Comparison of ENCODE assay signal across 9 mouse cellular contexts in the genomic region with DNA sequence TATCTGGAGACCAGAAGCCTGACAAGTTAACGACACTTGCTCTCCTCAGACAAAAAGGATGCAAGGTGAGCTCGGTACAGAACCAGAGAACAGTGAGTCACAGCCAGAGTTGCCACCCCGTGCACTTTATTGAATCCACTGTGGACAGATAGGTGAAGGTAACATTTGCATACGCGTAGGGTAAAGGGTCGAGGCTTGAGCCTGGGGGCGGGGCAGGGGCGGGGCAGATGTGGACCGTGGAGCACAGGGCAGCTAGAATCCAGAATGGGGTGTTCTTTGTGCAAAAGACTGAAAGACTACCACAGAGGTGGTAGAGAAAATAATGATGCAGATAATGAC. TPM values are rescaled to one million over a fixed set of nuclear protein-coding genes. Genes with fewer than 3 reads are reported as not detected.
DNase-seq lines count a peak whose midpoint lies in the region; ATAC-seq and TF ChIP-seq lines count a peak whose summit lies in the region.
"Had no signal": no experiment of that assay in that cellular context is flagged by ENCODE, and none has a peak within 500 bp of the region (broad histone marks: within the 10 kb centered on the region; RNA-seq: fewer than 3 reads in every experiment).

No protein-coding gene starts in this region.

- peak overlapping the region; percentile 95 for H3K27ac ChIP-seq in heart, adult 2 months
- peak overlapping the region; percentile 96 for H3K27ac ChIP-seq in embryonic facial prominence, embryonic 12.5 days
- H3K27ac ChIP-seq in kidney, embryonic 15.5 days: peak overlapping the region; percentile 94
- H3K27ac ChIP-seq in midbrain, postnatal 0 days (ENCODE audit: low read depth, low read length): no peak overlapping the region

- 0 out of 2 replicates have a peak, but pooled peaks cover 2% of the 10 kb centered on the region for H3K79me2 ChIP-seq in heart, adult 2 months (replicated peaks; ENCODE audit: control insufficient read depth, insufficient read depth, low read length)

- DNase-seq in heart, adult 2 months: peak in 1 of 2 experiments; percentile 46
- no peak for DNase-seq in heart, postnatal 25 days (ENCODE audit: low spot score)
- DNase-seq in midbrain, postnatal 0 days (ENCODE audit: low spot score): no peak
- DNase-seq in urinary bladder, postnatal 4 days (ENCODE audit: low spot score in 2 of 2): no peak
- no peak for DNase-seq in spleen, postnatal 10 days (ENCODE audit: low spot score in 2 of 2)
- no peak for DNase-seq in left cerebral cortex, postnatal 25 days (ENCODE audit: low spot score in 2 of 2)

- peaks cover 3% of the 10 kb centered on the region; the same call in 1 of the 2 replicates for H3K36me3 ChIP-seq in heart, adult 2 months (ENCODE audit: control insufficient read depth, insufficient read depth, low read length)
- H3K36me3 ChIP-seq in embryonic facial prominence, embryonic 12.5 days: peaks cover 15% of the 10 kb centered on the region
- peaks cover 13% of the 10 kb centered on the region; the same call in 1 of the 2 replicates for H3K36me3 ChIP-seq in kidney, embryonic 15.5 days
- H3K36me3 ChIP-seq in midbrain, postnatal 0 days (ENCODE audit: insufficient read depth, low read length): no peaks in the 10 kb centered on the region

- no peaks in the 10 kb centered on the region for H3K27me3 ChIP-seq in heart, adult 2 months (ENCODE audit: control insufficient read depth, insufficient read depth, low read length)
- H3K27me3 ChIP-seq in embryonic facial prominence, embryonic 12.5 days: no peaks in the 10 kb centered on the region
- no peaks in the 10 kb centered on the region for H3K27me3 ChIP-seq in kidney, embryonic 15.5 days
- H3K27me3 ChIP-seq in midbrain, postnatal 0 days (ENCODE audit: insufficient read depth, low read length): no peaks in the 10 kb centered on the region

- TF ChIP-seq POLR2A in heart, adult 2 months (IDR thresholded peaks at IDR 0.05; ENCODE audit: insufficient read depth, low read depth, low read length): no peak

- intact Hi-C loops in heart, adult 2 months (cut with DNase I): loop anchor here (5.0 kb wide), 1 partner anchor 47 kb away; no protein-coding TSS in a partner anchor
- intact Hi-C loops in heart, postnatal 25 days (cut with DNase I): loop anchor here (5.0 kb wide), 1 partner anchor 218 kb away; a partner anchor contains a TSS
- intact Hi-C loops in left cerebral cortex, postnatal 25 days (cut with DNase I): loop anchor here (5.0 kb wide), 1 partner anchor 53 kb away; no protein-coding TSS in a partner anchor

- 17% methylated on average over 9 of the region's 9 CpGs for WGBS in heart, adult 2 months
- WGBS in embryonic facial prominence, embryonic 12.5 days: 8% methylated on average over 9 of the region's 9 CpGs
- WGBS in kidney, embryonic 15.5 days: 2% methylated on average over 9 of the region's 9 CpGs
- 11% methylated on average over 9 of the region's 9 CpGs for WGBS in midbrain, postnatal 0 days

- no peak for ATAC-seq in embryonic facial prominence, embryonic 12.5 days (ENCODE audit: insufficient number of reproducible peaks, insufficient read depth, low FRiP score, low TSS enrichment)
- 0 out of 2 replicates have a peak, but pooled peaks have one; percentile 23 for ATAC-seq in kidney, embryonic 15.5 days (replicated peaks; ENCODE audit: low FRiP score)
- no peak for ATAC-seq in midbrain, postnatal 0 days (ENCODE audit: low FRiP score)

- H3K4me1 ChIP-seq in heart, adult 2 months (ENCODE audit: control insufficient read depth, insufficient read depth, low read length): peaks cover 39% of the 10 kb centered on the region
- H3K4me1 ChIP-seq in embryonic facial prominence, embryonic 12.5 days: peaks cover 53% of the 10 kb centered on the region
- H3K4me1 ChIP-seq in kidney, embryonic 15.5 days: peaks cover 76% of the 10 kb centered on the region
- H3K4me1 ChIP-seq in midbrain, postnatal 0 days (ENCODE audit: insufficient read depth, low read length): no peaks in the 10 kb centered on the region

- peak overlapping the region; percentile 67 for H3K9ac ChIP-seq in heart, adult 2 months (ENCODE audit: low read depth, low read length)
- H3K9ac ChIP-seq in embryonic facial prominence, embryonic 12.5 days: peak overlapping the region; percentile 78
- H3K9ac ChIP-seq in kidney, embryonic 15.5 days: peak overlapping the region; percentile 70
- no peak overlapping the region for H3K9ac ChIP-seq in midbrain, postnatal 0 days (replicated peaks; ENCODE audit: low read length, poor library complexity, severe bottlenecking)

- no peak for TF ChIP-seq CTCF in heart, adult 2 months (IDR thresholded peaks at IDR 0.05)
- TF ChIP-seq CTCF in midbrain, postnatal 0 days (IDR thresholded peaks at IDR 0.05): no peak

- H3K9me3 ChIP-seq in embryonic facial prominence, embryonic 12.5 days: no peaks in the 10 kb centered on the region
- H3K9me3 ChIP-seq in kidney, embryonic 15.5 days (replicated peaks): no peaks in the 10 kb centered on the region
- H3K9me3 ChIP-seq in midbrain, postnatal 0 days (ENCODE audit: low read length): no peaks in the 10 kb centered on the region

- peak overlapping the region; percentile 87 for H3K4me2 ChIP-seq in embryonic facial prominence, embryonic 12.5 days (replicated peaks)
- H3K4me2 ChIP-seq in kidney, embryonic 15.5 days: peak overlapping the region; percentile 88
- peak overlapping the region; percentile 46 for H3K4me2 ChIP-seq in midbrain, postnatal 0 days (ENCODE audit: low read depth, low read length, poor library complexity, severe bottlenecking)

- TF ChIP-seq EP300 in heart, adult 2 months (IDR thresholded peaks at IDR 0.05; ENCODE audit: insufficient read depth, low read depth, low read length): no peak

- H3K4me3 ChIP-seq in heart, adult 2 months: peak overlapping the region; percentile 69
- peak overlapping the region; percentile 66 for H3K4me3 ChIP-seq in embryonic facial prominence, embryonic 12.5 days
- H3K4me3 ChIP-seq in kidney, embryonic 15.5 days (replicated peaks): peak overlapping the region; percentile 59
- H3K4me3 ChIP-seq in midbrain, postnatal 0 days (ENCODE audit: low read depth, low read length): peak overlapping the region; percentile 31

RNA-seq across cellular contexts. Expression of a gene that starts 1.0 kb away (rescaled TPM):
- not detected for total RNA-seq in heart, adult 2 months (2021)
- not detected in 2 replicates for polyA plus RNA-seq in heart, adult 2 months (2012; rRNA removed)
- total RNA-seq in heart, postnatal 25 days (2021): not detected
- 0.65 TPM in 1 of 2 replicates, not detected in the other for polyA plus RNA-seq in embryonic facial prominence, embryonic 12.5 days (2016; fragmentation: Nextera tagmentation; extraction: Ambion mirVana)
- 0.39 TPM in 1 of 2 replicates, not detected in the other for polyA plus RNA-seq in kidney, embryonic 15.5 days (2015; fragmentation: Nextera tagmentation; extraction: Ambion mirVana)
- total RNA-seq in midbrain, postnatal 0 days (2014; rRNA removed): not detected in 2 replicates
- polyA plus RNA-seq in midbrain, postnatal 0 days (2015; fragmentation: Nextera tagmentation; extraction: Ambion mirVana): 0.81 TPM in 1 of 2 replicates, not detected in the other
- not detected for total RNA-seq in left cerebral cortex, postnatal 25 days (2021)
- polyA plus RNA-seq: large intestine, adult 2 months had no signal

RNA-seq across cellular contexts. Expression of a gene that starts 1.1 kb away (rescaled TPM):
- total RNA-seq in heart, adult 2 months (2021): 100 to 1,000 TPM; 107 to 113 TPM
- 368 and 425 TPM in 2 replicates for polyA plus RNA-seq in heart, adult 2 months (2012; rRNA removed)
- 100 to 1,000 TPM in 1 of 2 experiments, 10 to 100 TPM in 1; 96.7 to 116 TPM for total RNA-seq in heart, postnatal 25 days (2021)
- polyA plus RNA-seq in embryonic facial prominence, embryonic 12.5 days (2016; fragmentation: Nextera tagmentation; extraction: Ambion mirVana): 864 and 899 TPM in 2 replicates
- polyA plus RNA-seq in kidney, embryonic 15.5 days (2015; fragmentation: Nextera tagmentation; extraction: Ambion mirVana): 897 and 954 TPM in 2 replicates
- 66.6 and 79.1 TPM in 2 replicates for total RNA-seq in midbrain, postnatal 0 days (2014; rRNA removed)
- 200 and 218 TPM in 2 replicates for polyA plus RNA-seq in midbrain, postnatal 0 days (2015; fragmentation: Nextera tagmentation; extraction: Ambion mirVana)
- 10 to 100 TPM; 11.7 to 15.7 TPM for total RNA-seq in left cerebral cortex, postnatal 25 days (2021)

RNA-seq across cellular contexts. Expression of a gene that starts 4.6 kb away (rescaled TPM):
- under 1 TPM; 0.32 to 0.34 TPM for total RNA-seq in heart, adult 2 months (2021)
- polyA plus RNA-seq in heart, adult 2 months (2012; rRNA removed): 1.1 and 2.0 TPM in 2 replicates
- under 1 TPM; 0.47 to 0.59 TPM for total RNA-seq in heart, postnatal 25 days (2021)
- polyA plus RNA-seq in embryonic facial prominence, embryonic 12.5 days (2016; fragmentation: Nextera tagmentation; extraction: Ambion mirVana): 4.2 and 4.5 TPM in 2 replicates
- 4.3 and 21.7 TPM in 2 replicates for polyA plus RNA-seq in kidney, embryonic 15.5 days (2015; fragmentation: Nextera tagmentation; extraction: Ambion mirVana)
- 0.99 TPM in 1 of 2 replicates, not detected in the other for total RNA-seq in midbrain, postnatal 0 days (2014; rRNA removed)
- 0.63 TPM in 1 of 2 replicates, not detected in the other for polyA plus RNA-seq in midbrain, postnatal 0 days (2015; fragmentation: Nextera tagmentation; extraction: Ambion mirVana)
- total RNA-seq in left cerebral cortex, postnatal 25 days (2021): not detected

RNA-seq across cellular contexts. Expression of a gene that starts 12.3 kb away (rescaled TPM):
- total RNA-seq in heart, adult 2 months (2021): 1 to 10 TPM; 6.1 to 7.7 TPM
- polyA plus RNA-seq in heart, adult 2 months (2012; rRNA removed): 16.1 and 52.2 TPM in 2 replicates
- 1 to 10 TPM; 1.6 to 2.8 TPM for total RNA-seq in heart, postnatal 25 days (2021)
- 35.5 and 37.6 TPM in 2 replicates for polyA plus RNA-seq in embryonic facial prominence, embryonic 12.5 days (2016; fragmentation: Nextera tagmentation; extraction: Ambion mirVana)
- polyA plus RNA-seq in kidney, embryonic 15.5 days (2015; fragmentation: Nextera tagmentation; extraction: Ambion mirVana): 55.2 and 59.7 TPM in 2 replicates
- 9.7 and 16.3 TPM in 2 replicates for total RNA-seq in midbrain, postnatal 0 days (2014; rRNA removed)
- 14.6 and 21.2 TPM in 2 replicates for polyA plus RNA-seq in midbrain, postnatal 0 days (2015; fragmentation: Nextera tagmentation; extraction: Ambion mirVana)
- 1 to 10 TPM; 1.7 to 2.9 TPM for total RNA-seq in left cerebral cortex, postnatal 25 days (2021)

RNA-seq across cellular contexts. Expression of a gene that starts 13.5 kb away (rescaled TPM):
- 1 to 10 TPM; 4.0 to 5.8 TPM for total RNA-seq in heart, adult 2 months (2021)
- polyA plus RNA-seq in heart, adult 2 months (2012; rRNA removed): 13.0 and 14.1 TPM in 2 replicates
- total RNA-seq in heart, postnatal 25 days (2021): 1 to 10 TPM; 4.6 to 5.2 TPM
- polyA plus RNA-seq in embryonic facial prominence, embryonic 12.5 days (2016; fragmentation: Nextera tagmentation; extraction: Ambion mirVana): 23.0 and 24.4 TPM in 2 replicates
- polyA plus RNA-seq in kidney, embryonic 15.5 days (2015; fragmentation: Nextera tagmentation; extraction: Ambion mirVana): 19.5 and 23.5 TPM in 2 replicates
- 7.8 and 10.5 TPM in 2 replicates for total RNA-seq in midbrain, postnatal 0 days (2014; rRNA removed)
- 4.3 and 4.4 TPM in 2 replicates for polyA plus RNA-seq in midbrain, postnatal 0 days (2015; fragmentation: Nextera tagmentation; extraction: Ambion mirVana)
- total RNA-seq in left cerebral cortex, postnatal 25 days (2021): 1 to 10 TPM; 4.7 to 6.3 TPM
